Mouse (Mus musculus) hindlimb bud, embryonic 11.5 days (tissue): ENCODE measurements at regions not wholly inside any gene's neighbourhood (a gene's known extent, or its start where the extent isn't known, plus 50 kb on each side); places are given as distances from the start of the nearest gene placed in this dataset.

ENCODE experiments used
- DNase-seq: peaks from one replicate; pipeline ENCODE4 v3.0.0-alpha.2; 2012; ENCODE audit warnings: low read depth, low spot score; ENCODE audit errors: extremely low spot score

DNA sequence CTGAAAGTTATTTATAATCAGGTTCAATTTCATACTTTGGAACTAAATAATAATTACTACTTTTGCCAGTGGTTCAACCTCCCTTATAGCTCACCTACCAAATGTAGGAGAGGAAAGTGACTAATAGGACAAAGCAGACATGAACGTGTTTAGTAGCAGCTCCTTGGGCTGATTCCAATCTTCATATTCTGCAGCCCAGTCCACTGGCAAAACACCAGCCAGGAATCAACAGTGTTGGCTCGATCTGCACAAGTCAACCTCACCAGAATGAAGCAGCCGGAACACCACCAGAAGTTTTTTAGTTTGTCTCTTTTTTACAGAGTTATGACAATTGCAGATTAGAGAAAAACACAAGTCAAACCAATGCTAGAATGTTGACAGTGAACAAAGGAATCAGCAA, 717.0 kb downstream of the Pcdh17 start:
- no peak for DNase-seq

- no peak for DNase-seq
These were observed 743.4 kb downstream of the Pcdh17 start for GRCm38 (mm10) chr14:85186794-85187193.

DNA sequence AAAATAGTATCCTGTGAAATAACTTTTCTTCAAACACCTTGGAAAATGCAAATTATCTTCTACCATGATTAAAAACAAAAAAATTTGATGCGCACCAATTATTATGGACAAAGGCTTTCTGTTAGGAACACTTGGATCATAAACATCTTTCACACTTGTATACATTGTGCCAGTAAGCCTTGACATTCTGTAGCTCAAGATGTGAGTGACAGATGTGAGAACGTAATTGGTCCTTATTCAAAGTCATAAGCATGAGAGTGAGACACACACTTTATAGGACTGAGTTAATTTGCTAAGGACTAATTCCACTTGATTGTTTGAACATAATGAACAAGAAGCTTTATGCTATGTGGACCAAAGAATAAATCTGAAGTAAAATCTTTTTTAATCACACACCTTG, 760.7 kb downstream of the Pcdh17 start:
- no peak for DNase-seq

- no peak for DNase-seq
These were observed 765.0 kb downstream of the Pcdh17 start for GRCm38 (mm10) chr14:85208383-85208782.

DNA sequence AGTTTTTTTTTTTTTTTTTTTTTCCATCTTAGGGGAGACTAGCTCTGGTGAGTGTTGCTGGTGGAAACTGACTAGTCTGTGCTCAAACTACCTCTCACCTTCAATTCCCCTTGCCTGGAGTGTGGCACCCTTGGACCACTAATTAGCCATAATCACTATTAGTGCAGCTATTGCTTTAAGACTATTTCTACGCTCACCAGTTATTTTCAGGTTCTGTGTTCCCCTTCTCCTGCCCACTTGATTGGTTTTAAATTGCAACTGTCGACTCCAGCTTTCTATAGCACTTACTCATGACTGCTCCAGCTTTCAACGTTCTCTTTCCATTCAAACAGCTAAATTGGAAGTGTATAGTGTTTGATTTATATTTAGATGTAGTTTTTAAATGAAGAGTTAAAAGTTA, 771.7 kb downstream of the Pcdh17 start:
- DNase-seq: peak; percentile 31
